Mouse (Mus musculus) cerebellum, postnatal 36 days (tissue): Measurements from ENCODE around the gene Dkk2.

Experiments
- DNase-seq, 2 experiments: peaks; one replicate each; pipeline ENCODE4 v3.0.0; 2021 to 2022; ENCODE audit warnings: mixed read lengths in 2 of 2

Dkk2 gene

GRCm38 (mm10) chr3:132125227-132125740, 40.2 kb downstream of the Dkk2 start:
- no peak for DNase-seq

GRCm38 (mm10) chr3:132129730-132130274, 44.7 kb downstream of the Dkk2 start:
- DNase-seq = no peak

- DNase-seq = no peak
Observed at GRCm38 (mm10) chr3:132130781-132131180, 45.7 kb downstream of the Dkk2 start.

- no peak for DNase-seq
Observed at GRCm38 (mm10) chr3:132131939-132132338, 46.8 kb downstream of the Dkk2 start.

GRCm38 (mm10) chr3:132134502-132134901, 49.4 kb downstream of the Dkk2 start:
- no peak for DNase-seq

GRCm38 (mm10) chr3:132137802-132138378, 52.8 kb downstream of the Dkk2 start:
- no peak for DNase-seq

GRCm38 (mm10) chr3:132141031-132141430, 55.9 kb downstream of the Dkk2 start:
- DNase-seq = no peak

- DNase-seq = no peak
Observed at GRCm38 (mm10) chr3:132149446-132150025, 64.4 kb downstream of the Dkk2 start.

- DNase-seq = no peak
Observed at GRCm38 (mm10) chr3:132158817-132159216, 73.7 kb downstream of the Dkk2 start.

- no peak for DNase-seq
Observed at GRCm38 (mm10) chr3:132168911-132169310, 83.8 kb downstream of the Dkk2 start.

- no peak for DNase-seq
Observed at GRCm38 (mm10) chr3:132186888-132187552, 101.9 kb downstream of the Dkk2 start.

GRCm38 (mm10) chr3:132201950-132202349, 116.9 kb downstream of the Dkk2 start:
- DNase-seq = no peak

GRCm38 (mm10) chr3:132202665-132203064, 117.6 kb downstream of the Dkk2 start:
- DNase-seq = no peak

- DNase-seq = peak; percentile 14 to 15
Observed at GRCm38 (mm10) chr3:132207469-132207868, 122.4 kb downstream of the Dkk2 start.

GRCm38 (mm10) chr3:132211260-132211659, 126.2 kb downstream of the Dkk2 start:
- DNase-seq = no peak

- no peak for DNase-seq
Observed at GRCm38 (mm10) chr3:132219977-132220487, 134.9 kb downstream of the Dkk2 start.

GRCm38 (mm10) chr3:132227622-132228021, 142.5 kb downstream of the Dkk2 start:
- DNase-seq = no peak
